Mouse (Mus musculus) mature B cell (primary cell): ENCODE data around the gene Itgae.
"Not testable (repeated sequence)": the region's sequence is repeated elsewhere in the genome, so short reads cannot be mapped to it uniquely, and the experiment has no call there.

Experiments
- in situ Hi-C: fragments of 300-500 bp; cut with MboI; formaldehyde crosslinking; loops from 2 replicates; pipeline ENCODE4 v1.14.3; 2019

The Itgae gene

DNA sequence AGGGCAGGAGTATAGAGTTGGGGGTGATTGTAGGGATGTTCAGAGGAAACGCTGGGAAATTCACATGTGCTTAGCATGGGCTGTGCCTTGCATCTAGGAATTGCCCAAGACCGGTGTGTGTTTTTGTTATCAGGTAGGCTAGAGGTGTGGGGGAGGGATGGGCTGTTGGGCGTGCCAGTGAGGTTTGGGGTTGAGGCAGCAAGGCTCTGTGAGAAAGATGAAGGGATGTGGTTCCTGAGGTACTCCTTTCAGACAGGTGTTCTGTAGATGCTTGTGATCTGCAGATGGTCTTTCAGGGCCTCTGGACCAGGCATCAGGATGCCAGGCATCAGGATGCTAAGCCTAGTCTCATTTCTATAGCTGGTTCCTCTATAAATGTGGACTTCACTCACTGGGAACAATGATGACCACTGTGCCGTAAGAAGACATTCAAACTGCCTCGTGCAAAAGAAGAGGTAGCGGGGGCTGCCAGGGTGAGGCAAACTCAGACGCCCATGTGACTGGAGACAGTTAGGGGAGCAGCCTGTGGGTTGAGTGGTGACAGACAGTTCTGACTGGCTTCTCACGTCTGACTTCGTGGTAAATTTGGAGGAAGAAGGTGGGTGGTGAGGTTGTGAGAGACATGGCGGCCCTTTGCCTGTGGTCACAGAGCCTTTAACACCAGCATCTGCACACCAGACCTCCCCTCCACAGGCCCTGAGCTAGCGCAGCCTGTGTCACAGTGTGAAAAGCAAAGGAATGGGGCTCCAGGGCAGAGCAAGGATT, 4.0 kb downstream of the Itgae start:
- in situ Hi-C loops: no loop called here

DNA sequence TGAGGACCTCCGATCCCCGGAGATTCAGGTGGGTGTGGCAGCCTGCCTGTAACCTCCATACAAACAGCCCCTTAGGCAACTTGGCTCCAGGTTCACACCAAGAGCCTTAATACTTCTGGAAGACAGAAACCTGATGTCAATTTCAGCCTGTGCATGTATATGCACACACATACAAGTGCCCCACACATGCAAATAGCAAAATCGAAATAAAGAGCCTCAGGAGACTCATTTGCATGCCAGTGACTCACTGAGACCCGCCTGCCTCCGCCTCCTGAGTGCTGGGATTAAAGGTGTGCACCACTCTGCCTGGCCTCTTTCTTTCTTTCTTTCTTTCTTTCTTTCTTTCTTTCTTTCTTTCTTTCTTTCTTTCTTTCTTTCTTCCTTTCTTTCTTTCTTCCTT, 8.5 kb downstream of the Itgae start:
- in situ Hi-C loops: no loop called here

- in situ Hi-C loops: no loop called here
These were observed 9.8 kb downstream of the Itgae start for GRCm38 (mm10) chr11:73099976-73100750.

DNA sequence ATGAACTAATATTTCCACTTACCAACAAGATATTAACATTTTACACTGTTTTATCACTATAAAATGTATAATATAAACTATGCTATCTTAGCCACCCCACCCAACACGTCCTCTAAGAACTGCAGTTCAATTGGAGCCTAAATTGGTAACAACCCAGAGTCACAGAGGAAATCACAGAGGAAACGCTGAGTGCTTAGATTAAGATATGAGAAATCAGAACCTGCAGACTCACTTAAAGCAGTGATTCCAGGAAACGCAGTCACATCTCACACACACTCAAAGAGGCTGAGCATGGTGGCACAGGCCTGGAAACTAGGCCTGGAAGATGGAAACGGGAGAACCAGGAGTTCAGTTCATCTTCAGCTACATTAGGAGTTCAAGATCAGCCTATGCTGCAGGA, 10.9 kb downstream of the Itgae start:
- in situ Hi-C loops: no loop called here

- in situ Hi-C loops: no loop called here
These were observed 14.9 kb downstream of the Itgae start for GRCm38 (mm10) chr11:73105246-73105645.

DNA sequence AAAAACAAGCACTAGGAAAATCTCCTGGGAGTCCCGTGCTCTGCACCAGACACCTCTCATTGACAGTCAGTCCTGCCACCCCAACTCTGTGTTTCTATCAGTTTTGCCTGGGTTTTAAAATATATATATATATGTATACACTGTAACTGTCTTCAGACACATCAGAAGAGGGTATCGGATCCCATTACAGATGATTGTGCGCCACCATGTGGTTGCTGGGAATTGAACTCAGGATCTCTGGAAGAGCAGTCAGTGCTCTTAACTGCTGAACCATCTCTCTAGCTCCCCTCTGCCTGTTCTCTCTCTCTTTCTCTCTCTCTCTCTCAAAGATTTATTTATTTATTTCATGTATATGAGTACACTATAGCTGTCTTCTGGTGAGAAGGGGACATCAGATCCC, 17.0 kb downstream of the Itgae start:
- in situ Hi-C loops: not testable (repeated sequence)

GRCm38 (mm10) chr11:73108195-73108897, 18.0 kb downstream of the Itgae start:
- in situ Hi-C loops: no loop called here

- in situ Hi-C loops: no loop called here
These were observed 18.7 kb downstream of the Itgae start for GRCm38 (mm10) chr11:73108898-73109625.

DNA sequence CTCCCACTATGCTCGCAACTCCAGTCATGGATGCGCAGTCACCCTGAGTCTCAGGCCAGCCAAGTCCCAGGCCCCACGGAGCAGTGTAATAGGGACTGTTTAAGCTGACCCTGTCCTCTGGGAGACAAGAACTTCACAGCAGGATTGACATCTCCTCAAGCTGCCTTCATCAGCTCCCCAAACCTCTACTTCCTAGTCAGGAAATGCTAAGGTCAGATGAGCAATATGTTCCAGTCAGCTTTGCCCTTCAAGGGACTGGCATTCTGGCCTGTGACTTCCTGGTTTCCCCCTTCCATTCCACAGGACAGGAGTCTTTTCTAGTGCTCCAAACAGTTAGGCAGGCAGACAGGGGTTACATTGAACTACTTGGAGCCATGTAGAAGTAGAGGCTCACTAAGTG, 19.6 kb downstream of the Itgae start:
- in situ Hi-C loops: no loop called here

DNA sequence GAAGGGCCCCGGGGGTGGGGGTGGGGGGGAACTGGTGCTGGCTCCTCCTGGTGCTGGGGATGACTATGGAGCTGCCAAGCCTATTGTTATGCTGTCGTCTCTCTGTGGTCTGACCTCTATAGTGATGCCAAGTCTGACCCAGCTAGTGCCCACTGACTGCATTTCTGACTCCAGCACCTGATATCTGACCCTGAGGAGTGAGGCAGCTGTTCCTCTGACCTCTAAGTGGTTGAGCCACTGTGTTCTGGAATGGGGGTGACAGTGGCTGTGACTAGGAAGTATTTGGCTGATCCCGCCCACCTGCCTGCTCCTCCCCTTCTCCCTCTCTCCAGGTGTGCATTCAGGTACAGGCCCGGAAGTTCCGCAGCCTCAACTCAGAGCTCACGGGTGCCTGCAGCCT, 21.0 kb downstream of the Itgae start:
- in situ Hi-C loops: no loop called here

- in situ Hi-C loops: no loop called here
These were observed 36.1 kb downstream of the Itgae start for GRCm38 (mm10) chr11:73126495-73126894.

- in situ Hi-C loops: no loop called here
These were observed 40.6 kb downstream of the Itgae start for GRCm38 (mm10) chr11:73131020-73131419.

- in situ Hi-C loops: no loop called here
These were observed 42.6 kb downstream of the Itgae start for GRCm38 (mm10) chr11:73132999-73133398.

- in situ Hi-C loops: no loop called here
These were observed 43.8 kb downstream of the Itgae start for GRCm38 (mm10) chr11:73134222-73134621.

DNA sequence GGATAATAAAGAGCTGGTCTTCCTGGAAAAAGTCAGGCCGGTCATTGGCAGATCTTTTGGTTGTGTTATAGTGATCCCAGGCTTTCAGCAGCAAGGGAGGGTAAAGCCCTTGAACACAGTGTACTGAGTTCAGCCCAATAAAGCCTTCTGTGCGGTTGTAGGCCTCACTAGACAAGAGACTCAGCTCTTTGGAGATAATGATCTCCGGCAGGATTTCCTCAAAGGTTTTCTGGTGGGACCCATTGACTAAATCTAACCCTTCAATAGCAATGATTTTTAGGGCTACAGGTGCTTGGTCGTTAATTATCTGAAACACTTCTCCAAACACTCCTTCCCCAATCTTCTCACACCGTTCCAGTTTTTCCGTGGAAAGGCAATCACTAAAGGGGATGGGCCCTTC, 46.2 kb downstream of the Itgae start:
- in situ Hi-C loops: no loop called here

DNA sequence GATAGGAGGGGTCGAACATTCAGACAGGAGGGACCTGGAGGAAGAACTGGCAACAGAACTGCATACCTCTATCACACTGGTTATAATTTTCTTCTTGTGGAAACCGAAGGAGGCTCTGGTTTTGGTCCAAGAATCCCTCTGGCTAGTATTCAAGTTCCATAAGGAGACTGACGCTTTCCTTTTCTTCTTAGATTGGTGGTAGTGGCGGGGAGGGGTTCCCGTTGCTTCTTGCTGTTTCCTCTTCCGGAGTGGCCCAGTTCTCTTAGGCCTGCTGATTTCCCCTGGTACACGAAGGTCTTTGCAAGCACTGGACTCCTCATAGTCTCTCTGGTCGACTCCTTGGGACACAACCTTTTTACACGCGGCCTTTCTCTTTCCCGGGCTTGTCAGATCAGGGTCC, 46.7 kb downstream of the Itgae start:
- in situ Hi-C loops: no loop called here

GRCm38 (mm10) chr11:73137591-73138501, 47.5 kb downstream of the Itgae start, which contains the start of gene Haspin:
Haspin (minus strand) TSS chr11:73138294.
- in situ Hi-C loops: no loop called here

DNA sequence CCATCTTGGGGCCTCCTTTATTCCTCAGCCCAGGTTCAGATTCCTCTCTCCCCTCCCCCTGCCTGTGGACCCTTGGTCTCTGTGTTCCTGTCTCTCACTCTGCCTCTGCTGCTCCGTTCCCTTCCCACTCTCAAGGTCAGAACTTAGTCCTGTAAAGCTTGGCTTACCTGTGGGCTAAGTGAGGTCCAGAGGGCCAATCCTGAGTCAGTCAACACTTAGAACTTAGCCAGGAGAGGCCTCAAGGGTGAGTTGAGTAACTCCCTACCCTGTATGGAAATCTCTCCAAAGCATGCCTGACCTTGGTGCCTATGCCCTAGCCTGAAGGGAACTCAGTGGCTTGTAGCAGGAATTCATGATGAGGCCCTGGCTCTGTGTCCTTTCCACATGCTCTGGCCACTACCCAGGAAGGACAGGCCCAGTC, 53.9 kb downstream of the Itgae start:
- in situ Hi-C loops: no loop called here

DNA sequence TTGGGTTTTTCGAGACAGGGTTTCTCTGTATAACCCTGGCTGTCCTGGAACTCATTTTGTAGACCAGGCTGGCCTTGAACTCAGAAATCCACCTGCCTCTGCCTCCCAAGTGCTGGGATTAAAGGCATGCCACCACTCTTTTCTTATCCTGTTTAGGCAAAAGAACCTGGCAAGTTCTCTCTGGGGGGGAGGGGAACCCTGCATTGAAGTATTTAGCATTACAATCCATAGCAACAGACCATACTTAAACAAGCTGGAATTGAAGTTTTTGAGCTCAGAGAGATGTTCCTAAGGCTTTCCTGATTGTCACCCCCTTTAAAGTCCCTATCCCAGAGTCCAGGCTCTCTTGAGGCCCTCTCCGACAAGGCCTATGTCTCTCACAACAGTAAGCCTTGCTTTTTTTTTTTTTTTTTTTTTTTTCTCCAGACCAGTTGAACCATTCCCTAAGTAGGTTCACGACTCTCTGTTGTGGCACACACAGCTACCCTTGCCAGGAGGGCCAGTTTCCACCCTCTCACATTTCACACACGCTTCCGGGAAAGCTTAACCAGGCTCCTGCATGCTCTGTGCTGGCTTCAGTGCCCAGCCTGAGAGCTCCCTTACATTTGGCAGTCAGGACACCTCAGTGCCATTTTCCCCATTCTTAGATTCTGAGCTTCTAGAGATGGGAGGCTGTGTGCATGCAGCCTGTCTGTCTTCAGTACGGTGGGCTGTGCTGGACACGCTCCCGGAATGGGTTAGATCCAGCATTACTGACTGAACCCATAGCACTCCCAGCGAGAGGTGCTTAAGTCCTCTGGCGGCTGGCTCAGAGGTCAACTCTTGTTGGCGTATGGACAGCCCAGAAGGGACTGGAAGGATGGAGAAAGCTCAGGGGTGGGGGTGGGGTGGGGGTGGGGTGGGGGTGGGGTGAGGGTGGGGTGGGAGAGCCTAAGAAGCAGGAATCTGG, 55.9 kb downstream of the Itgae start:
- in situ Hi-C loops: no loop called here

- in situ Hi-C loops: no loop called here
These were observed 56.6 kb downstream of the Itgae start for GRCm38 (mm10) chr11:73146975-73147365.
